Mouse (Mus musculus): ENCODE results near the gene Tmem259.

The Tmem259 gene

GRCm38 (mm10) chr10:79936911-79937441 lies 47.2 kb downstream of the Tmem259 start:
- no peak for DNase-seq (ENCODE audit: extremely low read depth, low read depth, low spot score)

- DNase-seq (ENCODE audit: extremely low read depth, low read depth, low spot score) = no peak
Observed at GRCm38 (mm10) chr10:79936284-79936910, 47.7 kb downstream of the Tmem259 start.

- no peak for DNase-seq (ENCODE audit: extremely low read depth, low read depth, low spot score)
Observed at GRCm38 (mm10) chr10:79934794-79935569, 49.1 kb downstream of the Tmem259 start.

GRCm38 (mm10) chr10:79934272-79934721 lies 49.8 kb downstream of the Tmem259 start:
- peak; percentile 46 for DNase-seq (ENCODE audit: extremely low read depth, low read depth, low spot score)

- DNase-seq (ENCODE audit: extremely low read depth, low read depth, low spot score) = no peak
Observed at GRCm38 (mm10) chr10:79933861-79934260, 50.3 kb downstream of the Tmem259 start.

GRCm38 (mm10) chr10:79933145-79933679 lies 50.9 kb downstream of the Tmem259 start:
- no peak for DNase-seq (ENCODE audit: extremely low read depth, low read depth, low spot score)

- DNase-seq (ENCODE audit: extremely low read depth, low read depth, low spot score) = no peak
Observed at GRCm38 (mm10) chr10:79932736-79933135, 51.4 kb downstream of the Tmem259 start.

GRCm38 (mm10) chr10:79931797-79932196 lies 52.3 kb downstream of the Tmem259 start:
- DNase-seq (ENCODE audit: extremely low read depth, low read depth, low spot score) = no peak

- DNase-seq (ENCODE audit: extremely low read depth, low read depth, low spot score) = no peak
Observed at GRCm38 (mm10) chr10:79930826-79931186, 53.3 kb downstream of the Tmem259 start.

- no peak for DNase-seq (ENCODE audit: extremely low read depth, low read depth, low spot score)
Observed at GRCm38 (mm10) chr10:79929967-79930825, 53.9 kb downstream of the Tmem259 start.

GRCm38 (mm10) chr10:79928907-79929701 lies 55.0 kb downstream of the Tmem259 start:
- no peak for DNase-seq (ENCODE audit: extremely low read depth, low read depth, low spot score)

- no peak for DNase-seq (ENCODE audit: extremely low read depth, low read depth, low spot score)
Observed at GRCm38 (mm10) chr10:79928030-79928694, 56.0 kb downstream of the Tmem259 start.

GRCm38 (mm10) chr10:79927324-79928029 lies 56.7 kb downstream of the Tmem259 start:
- no peak for DNase-seq (ENCODE audit: extremely low read depth, low read depth, low spot score)

GRCm38 (mm10) chr10:79926491-79927323 lies 57.4 kb downstream of the Tmem259 start, which contains the start of gene Arid3a:
Gene Arid3a, plus strand, starts transcription at chr10:79927043.
- no peak for DNase-seq (ENCODE audit: extremely low read depth, low read depth, low spot score)

- no peak for DNase-seq (ENCODE audit: extremely low read depth, low read depth, low spot score)
Observed at GRCm38 (mm10) chr10:79925785-79926490, 58.2 kb downstream of the Tmem259 start.

- no peak for DNase-seq (ENCODE audit: extremely low read depth, low read depth, low spot score)
Observed at GRCm38 (mm10) chr10:79924998-79925784, 58.9 kb downstream of the Tmem259 start.
